Mouse (Mus musculus) bone marrow macrophage, adult 2 months (primary cell): ENCODE data around the gene Nt5c3.

Experiments used
- CTCF ChIP-seq: IDR thresholded peaks from 2 replicates; pipeline ENCODE4 v1.5.1; 2012; ENCODE audit warnings: low read depth, mild to moderate bottlenecking, low read length, moderate library complexity
- POLR2A ChIP-seq: IDR thresholded peaks from 2 replicates; pipeline ENCODE4 v1.6.1; 2012; ENCODE audit warnings: mild to moderate bottlenecking, low read depth, low read length, borderline replicate concordance

GRCm38 (mm10) chr6:56934366-56934765 lies 10.6 kb upstream of the Nt5c3 start:
- TF ChIP-seq CTCF (no peak), POLR2A (no peak)
